Mouse (Mus musculus): ENCODE measurements around the gene Tbc1d8. TPM values are rescaled to one million over a fixed set of nuclear protein-coding genes. Genes with fewer than 3 reads are reported as not detected.

The Tbc1d8 gene
- polyA plus RNA-seq, 1 experiment from 2014 or later: 6.4 TPM

DNA sequence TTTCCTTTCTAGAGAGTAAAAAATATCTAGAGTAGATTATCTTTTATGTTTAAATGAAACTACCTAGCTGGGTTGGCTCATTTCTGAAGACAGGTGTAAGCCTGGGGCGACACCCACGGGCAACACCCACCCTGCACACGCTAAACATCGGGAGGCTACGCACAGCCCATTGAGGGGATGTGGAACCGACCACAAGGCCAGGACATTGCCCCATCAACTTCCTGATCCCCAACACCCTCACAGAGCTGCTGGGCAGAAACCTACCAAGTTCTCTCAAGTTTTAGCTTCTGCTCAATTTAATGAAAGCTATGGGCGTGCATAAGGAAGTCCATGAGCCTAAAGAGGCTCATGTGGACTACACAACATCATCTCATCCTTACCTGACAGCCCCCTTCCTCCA is 9.6 kb downstream of the Tbc1d8 start:
- H3K4me3 ChIP-seq (ENCODE audit: low read depth, low read length): no peak overlapping the region
- ATAC-seq (ENCODE audit: insufficient read depth, low FRiP score, low TSS enrichment) (no peak), DNase-seq (ENCODE audit: low spot score) (no peak)
- no peaks in the 10 kb centered on the region for H3K27me3 ChIP-seq (ENCODE audit: control insufficient read depth, insufficient read depth, low read length)
- H3K36me3 ChIP-seq (ENCODE audit: control insufficient read depth, insufficient read depth, low read length): no peaks in the 10 kb centered on the region
- H3K27ac ChIP-seq (ENCODE audit: low read depth, low read length): no peak overlapping the region
- no peak overlapping the region for H3K9ac ChIP-seq (ENCODE audit: low read length)
- H3K9me3 ChIP-seq (ENCODE audit: control insufficient read depth, low read length): no peaks in the 10 kb centered on the region
- WGBS: 88% methylated on average over 7 of the region's 7 CpGs
- no peaks in the 10 kb centered on the region for H3K4me1 ChIP-seq (ENCODE audit: control insufficient read depth, insufficient read depth, low read length)
- H3K4me2 ChIP-seq (ENCODE audit: low read depth): no peak overlapping the region

DNA sequence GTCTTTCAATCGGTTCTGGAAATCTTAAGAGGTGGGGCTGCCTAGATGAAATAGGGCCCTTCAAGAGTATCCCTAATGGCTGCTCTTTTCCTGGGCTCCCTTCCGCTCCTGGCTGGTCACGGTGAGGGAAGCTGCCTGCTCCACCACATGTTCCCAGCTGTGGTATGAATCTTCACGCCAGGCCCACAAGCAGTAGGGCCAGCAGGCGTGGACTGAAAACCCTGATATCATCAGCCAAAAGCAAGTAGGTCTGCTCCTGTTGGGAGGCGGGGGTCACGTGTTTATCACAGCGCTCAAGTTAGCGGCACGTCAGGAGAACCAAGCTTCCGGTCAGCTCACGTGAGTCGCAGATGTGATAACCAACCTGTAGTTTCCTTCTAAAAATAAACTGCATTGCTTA is 12.0 kb downstream of the Tbc1d8 start:
- no peak overlapping the region for H3K27ac ChIP-seq (ENCODE audit: low read depth, low read length)
- H3K9ac ChIP-seq (ENCODE audit: low read length): no peak overlapping the region
- no peak overlapping the region for H3K4me2 ChIP-seq (ENCODE audit: low read depth)
- ATAC-seq (ENCODE audit: insufficient read depth, low FRiP score, low TSS enrichment): no peak
- H3K9me3 ChIP-seq (ENCODE audit: control insufficient read depth, low read length): no peaks in the 10 kb centered on the region
- H3K36me3 ChIP-seq (ENCODE audit: control insufficient read depth, insufficient read depth, low read length): no peaks in the 10 kb centered on the region
- no peak overlapping the region for H3K4me3 ChIP-seq (ENCODE audit: low read depth, low read length)
- H3K27me3 ChIP-seq (ENCODE audit: control insufficient read depth, insufficient read depth, low read length): no peaks in the 10 kb centered on the region
- no peak for DNase-seq (ENCODE audit: low spot score)
- no peaks in the 10 kb centered on the region for H3K4me1 ChIP-seq (ENCODE audit: control insufficient read depth, insufficient read depth, low read length)
- WGBS: 92% methylated on average over 13 of the region's 13 CpGs

DNA sequence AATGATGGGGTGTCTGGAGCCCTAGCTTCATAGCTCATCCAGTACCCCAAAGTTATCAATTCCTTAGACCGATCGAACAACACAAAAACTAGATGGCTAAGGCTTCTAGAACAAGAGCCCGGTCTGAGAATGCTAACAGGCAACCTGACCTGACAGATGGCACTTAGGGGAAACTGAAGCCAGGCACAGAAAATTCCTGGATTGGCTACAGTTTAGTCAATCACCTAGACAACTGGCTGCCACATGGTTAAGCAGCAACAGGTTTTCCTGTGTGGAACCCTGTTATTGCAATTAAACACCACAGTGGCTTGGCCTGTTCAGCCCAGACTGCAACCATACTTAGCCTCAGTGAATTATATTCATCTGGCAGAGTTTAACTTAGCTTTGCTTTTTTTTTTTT is 13.8 kb downstream of the Tbc1d8 start:
- Histone ChIP-seq H3K4me1 (ENCODE audit: control insufficient read depth, insufficient read depth, low read length) (no peaks in the 10 kb centered on the region), H3K9ac (ENCODE audit: low read length) (no peak overlapping the region), H3K9me3 (ENCODE audit: control insufficient read depth, low read length) (no peaks in the 10 kb centered on the region), H3K4me3 (ENCODE audit: low read depth, low read length) (no peak overlapping the region), H3K27ac (ENCODE audit: low read depth, low read length) (no peak overlapping the region), H3K27me3 (ENCODE audit: control insufficient read depth, insufficient read depth, low read length) (no peaks in the 10 kb centered on the region), H3K36me3 (ENCODE audit: control insufficient read depth, insufficient read depth, low read length) (no peaks in the 10 kb centered on the region), H3K4me2 (ENCODE audit: low read depth) (no peak overlapping the region)
- DNase-seq (ENCODE audit: low spot score): no peak
- 92% methylated on average over 3 of the region's 3 CpGs for WGBS
- ATAC-seq (ENCODE audit: insufficient read depth, low FRiP score, low TSS enrichment): no peak

DNA sequence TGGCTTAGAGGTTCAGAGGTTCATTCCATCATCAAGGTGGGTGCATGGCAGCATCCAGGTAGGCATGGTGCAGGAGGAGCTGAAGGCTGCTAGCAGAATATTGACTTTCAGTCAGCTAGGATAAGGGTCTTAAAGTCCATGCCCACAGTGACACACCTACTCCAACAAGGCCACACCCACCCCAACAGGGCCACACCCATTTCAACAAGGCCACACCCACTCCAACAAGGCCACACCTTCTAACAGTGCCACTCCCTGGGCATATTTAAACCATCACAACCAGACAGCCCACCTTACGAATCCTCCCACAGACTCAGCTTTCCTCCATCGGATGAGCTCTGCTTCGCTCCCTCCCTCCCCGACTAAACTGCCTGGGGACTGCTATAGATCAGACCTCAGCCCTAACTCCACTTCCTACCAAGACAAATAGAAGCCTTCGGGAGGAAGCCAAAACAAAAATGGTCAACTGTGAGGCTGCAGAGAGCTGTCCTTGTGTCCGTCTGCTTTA is 15.6 kb downstream of the Tbc1d8 start:
- H3K4me3 ChIP-seq (ENCODE audit: low read depth, low read length): no peak overlapping the region
- 89% methylated on average over 6 of the region's 6 CpGs for WGBS
- ATAC-seq (ENCODE audit: insufficient read depth, low FRiP score, low TSS enrichment): no peak

DNA sequence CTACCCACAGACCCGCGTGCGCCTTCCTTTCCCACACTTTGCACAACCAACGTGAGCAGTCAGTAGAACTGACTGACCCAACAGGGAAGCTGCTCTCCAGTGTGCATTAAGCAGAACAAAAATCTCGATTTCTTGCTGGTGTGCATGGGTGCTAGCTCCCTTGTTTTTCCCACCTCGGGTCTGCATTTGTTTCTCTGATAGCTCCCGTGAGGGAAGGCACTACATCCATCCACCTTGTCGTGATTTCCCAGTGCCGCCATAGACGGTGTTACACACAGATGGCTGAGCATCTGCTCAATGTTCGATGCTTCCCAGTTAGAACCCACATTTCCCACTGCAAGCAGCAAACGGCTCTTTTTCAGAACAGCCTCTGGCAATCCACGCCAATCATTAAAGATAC is 16.5 kb downstream of the Tbc1d8 start:
- H3K9ac ChIP-seq (ENCODE audit: low read length): no peak overlapping the region
- no peak overlapping the region for H3K4me2 ChIP-seq (ENCODE audit: low read depth)
- WGBS: 87% methylated on average over 13 of the region's 13 CpGs
- ATAC-seq (ENCODE audit: insufficient read depth, low FRiP score, low TSS enrichment) (no peak), DNase-seq (ENCODE audit: low spot score) (no peak)
- H3K36me3 ChIP-seq (ENCODE audit: control insufficient read depth, insufficient read depth, low read length): no peaks in the 10 kb centered on the region
- H3K27me3 ChIP-seq (ENCODE audit: control insufficient read depth, insufficient read depth, low read length): no peaks in the 10 kb centered on the region
- no peaks in the 10 kb centered on the region for H3K4me1 ChIP-seq (ENCODE audit: control insufficient read depth, insufficient read depth, low read length)
- no peaks in the 10 kb centered on the region for H3K9me3 ChIP-seq (ENCODE audit: control insufficient read depth, low read length)
- H3K27ac ChIP-seq (ENCODE audit: low read depth, low read length): no peak overlapping the region
- no peak overlapping the region for H3K4me3 ChIP-seq (ENCODE audit: low read depth, low read length)

More for the DNA sequence above, 15.6 kb downstream of the Tbc1d8 start:
- Histone ChIP-seq H3K9ac (ENCODE audit: low read length) (no peak overlapping the region), H3K4me2 (ENCODE audit: low read depth) (no peak overlapping the region), H3K27ac (ENCODE audit: low read depth, low read length) (no peak overlapping the region), H3K36me3 (ENCODE audit: control insufficient read depth, insufficient read depth, low read length) (no peaks in the 10 kb centered on the region), H3K9me3 (ENCODE audit: control insufficient read depth, low read length) (no peaks in the 10 kb centered on the region), H3K27me3 (ENCODE audit: control insufficient read depth, insufficient read depth, low read length) (no peaks in the 10 kb centered on the region), H3K4me1 (ENCODE audit: control insufficient read depth, insufficient read depth, low read length) (no peaks in the 10 kb centered on the region)
- no peak for DNase-seq (ENCODE audit: low spot score)

DNA sequence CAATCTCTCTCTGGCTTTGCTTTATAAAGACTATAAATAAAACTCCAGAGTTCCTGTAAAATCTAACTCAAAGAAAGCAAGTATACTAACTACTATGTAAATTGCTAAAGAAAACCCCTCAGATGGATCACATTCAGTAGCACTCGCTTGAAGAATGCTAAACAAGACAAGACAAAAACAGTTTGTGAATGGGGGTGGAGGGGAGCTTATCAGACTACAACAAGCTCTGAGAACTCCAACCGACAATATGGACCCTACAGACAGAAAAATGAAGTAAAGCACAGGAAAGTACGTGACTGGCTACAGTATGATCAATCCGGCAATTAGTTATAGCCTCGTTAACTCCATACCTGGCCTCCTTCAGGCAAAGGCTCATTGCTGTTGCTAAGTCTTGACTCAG is 18.1 kb downstream of the Tbc1d8 start:
- Histone ChIP-seq H3K9me3 (ENCODE audit: control insufficient read depth, low read length) (no peaks in the 10 kb centered on the region), H3K9ac (ENCODE audit: low read length) (no peak overlapping the region), H3K4me1 (ENCODE audit: control insufficient read depth, insufficient read depth, low read length) (no peaks in the 10 kb centered on the region), H3K27ac (ENCODE audit: low read depth, low read length) (no peak overlapping the region), H3K4me3 (ENCODE audit: low read depth, low read length) (no peak overlapping the region), H3K36me3 (ENCODE audit: control insufficient read depth, insufficient read depth, low read length) (no peaks in the 10 kb centered on the region), H3K27me3 (ENCODE audit: control insufficient read depth, insufficient read depth, low read length) (no peaks in the 10 kb centered on the region), H3K4me2 (ENCODE audit: low read depth) (no peak overlapping the region)
- no peak for DNase-seq (ENCODE audit: low spot score)
- no peak for ATAC-seq (ENCODE audit: insufficient read depth, low FRiP score, low TSS enrichment)
- WGBS: 91% methylated on average over 5 of the region's 5 CpGs

DNA sequence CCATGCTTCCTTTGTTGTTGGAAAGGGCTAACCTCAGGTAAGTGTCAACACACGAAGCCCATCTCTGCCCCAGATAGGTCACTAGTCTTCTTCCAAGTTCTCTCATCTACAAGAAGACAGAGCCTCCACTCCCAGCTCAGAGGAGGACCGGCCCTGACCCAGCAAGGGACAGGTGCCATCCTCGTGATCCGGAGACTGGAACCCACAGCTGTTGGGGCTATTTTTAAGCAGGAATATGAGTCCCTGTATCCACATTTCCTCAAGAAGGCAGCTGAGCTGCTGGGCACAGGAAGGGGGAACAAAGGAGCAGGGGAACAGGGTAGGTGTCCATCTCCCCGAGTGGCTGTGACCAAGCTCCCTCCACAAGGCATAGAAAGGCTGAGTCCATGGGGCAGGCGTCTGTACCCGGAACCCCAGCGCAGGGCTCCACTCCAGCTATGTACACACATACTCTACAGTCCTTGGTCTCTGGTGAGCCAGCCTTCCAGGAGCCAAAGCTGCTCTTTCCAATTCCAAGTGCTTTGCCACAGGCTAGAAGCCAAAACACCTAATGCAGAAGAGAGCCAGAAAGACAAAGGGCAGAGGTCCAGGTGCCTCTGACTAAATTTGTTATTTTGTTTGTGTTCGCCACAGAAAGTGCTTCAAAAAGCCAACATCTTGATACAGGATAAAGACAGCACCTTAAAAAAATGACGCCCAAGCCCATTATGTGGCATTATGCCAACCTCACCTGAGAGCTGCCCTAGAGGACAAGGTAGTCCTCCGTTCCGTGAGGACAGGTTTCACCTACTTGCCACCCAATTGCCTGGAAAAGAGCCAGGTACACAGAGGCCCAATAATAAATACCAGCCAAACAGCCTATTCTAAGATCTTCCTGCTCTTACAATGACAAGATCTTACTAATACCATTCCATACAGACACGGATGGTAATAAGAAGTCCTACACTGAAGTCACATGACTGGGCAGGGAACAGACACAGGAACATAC is 20.4 kb downstream of the Tbc1d8 start:
- no peak overlapping the region for H3K9ac ChIP-seq (ENCODE audit: low read length)
- DNase-seq (ENCODE audit: low spot score) (no peak), ATAC-seq (ENCODE audit: insufficient read depth, low FRiP score, low TSS enrichment) (no peak)
- H3K4me2 ChIP-seq (ENCODE audit: low read depth): no peak overlapping the region
- no peaks in the 10 kb centered on the region for H3K9me3 ChIP-seq (ENCODE audit: control insufficient read depth, low read length)
- no peaks in the 10 kb centered on the region for H3K4me1 ChIP-seq (ENCODE audit: control insufficient read depth, insufficient read depth, low read length)
- no peaks in the 10 kb centered on the region for H3K36me3 ChIP-seq (ENCODE audit: control insufficient read depth, insufficient read depth, low read length)
- 92% methylated on average over 13 of the region's 13 CpGs for WGBS
- H3K27ac ChIP-seq (ENCODE audit: low read depth, low read length): no peak overlapping the region
- no peaks in the 10 kb centered on the region for H3K27me3 ChIP-seq (ENCODE audit: control insufficient read depth, insufficient read depth, low read length)
- H3K4me3 ChIP-seq (ENCODE audit: low read depth, low read length): no peak overlapping the region

DNA sequence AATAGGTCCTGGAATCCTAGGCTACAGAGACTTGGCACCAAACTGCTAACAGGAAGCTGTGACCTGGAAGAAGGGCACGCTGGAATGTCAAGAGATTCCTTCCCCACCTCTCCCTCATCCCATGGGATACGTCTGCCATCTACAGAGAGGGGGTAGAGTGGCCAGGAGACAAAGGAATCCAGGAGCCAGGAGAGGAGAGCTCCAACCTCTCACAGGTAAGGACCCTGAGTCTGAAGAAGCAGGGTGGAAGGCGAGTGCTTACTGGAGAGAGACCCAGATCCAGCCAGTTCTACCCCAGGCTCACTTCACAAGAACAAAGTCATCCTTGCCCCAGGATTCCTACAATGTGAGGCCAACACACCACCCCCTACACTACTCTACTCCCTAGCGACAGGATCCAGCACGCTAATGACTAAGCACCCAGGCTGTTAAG is 22.1 kb downstream of the Tbc1d8 start:
- Histone ChIP-seq H3K27ac (ENCODE audit: low read depth, low read length) (no peak overlapping the region), H3K9ac (ENCODE audit: low read length) (no peak overlapping the region), H3K36me3 (ENCODE audit: control insufficient read depth, insufficient read depth, low read length) (no peaks in the 10 kb centered on the region), H3K27me3 (ENCODE audit: control insufficient read depth, insufficient read depth, low read length) (no peaks in the 10 kb centered on the region), H3K4me2 (ENCODE audit: low read depth) (no peak overlapping the region), H3K4me1 (ENCODE audit: control insufficient read depth, insufficient read depth, low read length) (no peaks in the 10 kb centered on the region), H3K4me3 (ENCODE audit: low read depth, low read length) (no peak overlapping the region), H3K9me3 (ENCODE audit: control insufficient read depth, low read length) (no peaks in the 10 kb centered on the region)
- 73% methylated on average over 5 of the region's 5 CpGs for WGBS
- DNase-seq (ENCODE audit: low spot score) (no peak), ATAC-seq (ENCODE audit: insufficient read depth, low FRiP score, low TSS enrichment) (no peak)

Data from neural tube, embryonic 11.5 days (tissue).